Mouse (Mus musculus) midbrain, postnatal 0 days (tissue): Measurements from ENCODE around the gene Srcin1. TPM values are rescaled to one million over a fixed set of nuclear protein-coding genes. Genes with fewer than 3 reads are reported as not detected.

Source experiments
- ATAC-seq: fragments of 200-750 bp; cut with Nextera tagmentation; 2 replicates; pipeline ENCODE4 v1.8.0; 2017; ENCODE audit warnings: moderate number of reproducible peaks, mild to moderate bottlenecking, moderate TSS enrichment, moderate library complexity; ENCODE audit not compliant: low FRiP score
- DNase-seq: peaks from one replicate; pipeline ENCODE4 v3.0.0-alpha.2; 2015; ENCODE audit warnings: low spot score
- H3K27ac ChIP-seq: fragments of 300-500 bp; sonication (generic); 2 replicates; pipeline ENCODE4 v1.5.1; 2014; ENCODE audit warnings: low read depth, mild to moderate bottlenecking, low read length, mixed read lengths
- H3K27me3 ChIP-seq: fragments of 300-500 bp; sonication (generic); 2 replicates; pipeline ENCODE4 v1.6.1; 2014; ENCODE audit warnings: low read length, control low read depth, mixed read lengths; ENCODE audit not compliant: insufficient read depth
- H3K36me3 ChIP-seq: fragments of 300-500 bp; sonication (generic); 2 replicates; pipeline ENCODE4 v1.6.1; 2014; ENCODE audit warnings: low read length, control low read depth, mixed read lengths; ENCODE audit not compliant: insufficient read depth
- H3K4me1 ChIP-seq: fragments of 300-500 bp; sonication (generic); 2 replicates; pipeline ENCODE4 v1.6.1; 2014; ENCODE audit warnings: mild to moderate bottlenecking, control low read depth, antibody characterized with exemption, low read length, mixed read lengths; ENCODE audit not compliant: insufficient read depth
- H3K4me2 ChIP-seq: fragments of 300-500 bp; sonication (generic); 2 replicates; pipeline ENCODE4 v1.6.1; 2014; ENCODE audit warnings: low read depth, mild to moderate bottlenecking, low read length, mixed read lengths; ENCODE audit not compliant: poor library complexity, severe bottlenecking
- H3K4me3 ChIP-seq: fragments of 300-500 bp; sonication (generic); 2 replicates; pipeline ENCODE4 v1.5.1; 2014; ENCODE audit warnings: low read depth, mild to moderate bottlenecking, low read length, moderate library complexity
- H3K9ac ChIP-seq: fragments of 300-500 bp; sonication (generic); replicated peaks from 2 replicates; pipeline ENCODE4 v1.6.1; 2014; ENCODE audit warnings: mild to moderate bottlenecking, low read length, moderate library complexity, mixed read lengths; ENCODE audit not compliant: poor library complexity, severe bottlenecking
- H3K9me3 ChIP-seq: fragments of 300-500 bp; sonication (generic); 2 replicates; pipeline ENCODE4 v1.6.1; 2016; ENCODE audit warnings: low read length, control low read depth
- CTCF ChIP-seq: IDR thresholded peaks from 2 replicates; pipeline ENCODE4 v1.5.1; 2016; ENCODE audit warnings: antibody characterized with exemption, mild to moderate bottlenecking
- WGBS: fragments of 180-500 bp; shearing (Covaris S2); extraction: QIAGEN DNeasy Blood & Tissue Kit; methylation state at CpG from one replicate; pipeline ENCODE4 v1.1.7; 2014; 5-methylcytosine and 5-hydroxymethylcytosine counted together
- polyA plus RNA-seq: library from polyadenylated mRNA; unstranded; fragments of >200 nt; fragmentation: Nextera tagmentation; extraction: Ambion mirVana; gene quantifications from 2 replicates; pipeline ENCODE4 v1.2.1, GENCODE M21; 2015
- total RNA-seq: library from RNA; depleted of rRNA; stranded (reverse); fragments of >200 nt; gene quantifications from 2 replicates; pipeline ENCODE4 v1.2.3, GENCODE M21; 2014

Gene Srcin1
- total and polyA plus RNA-seq, 2 experiments from 2014 or later, result 14.0 to 95.0 TPM

GRCm38 (mm10) chr11:97615276-97615675 lies 39.3 kb upstream of the Srcin1 start:
- 73% methylated on average over 4 of the region's 4 CpGs for WGBS
- Histone ChIP-seq H3K27me3 (no peaks in the 10 kb centered on the region), H3K9me3 (no peaks in the 10 kb centered on the region), H3K4me3 (no peak overlapping the region), H3K4me1 (no peaks in the 10 kb centered on the region), H3K27ac (no peak overlapping the region), H3K36me3 (no peaks in the 10 kb centered on the region), H3K9ac (no peak overlapping the region), H3K4me2 (no peak overlapping the region)
- DNase-seq (no peak), ATAC-seq (no peak)
- no peak for TF ChIP-seq CTCF

DNA sequence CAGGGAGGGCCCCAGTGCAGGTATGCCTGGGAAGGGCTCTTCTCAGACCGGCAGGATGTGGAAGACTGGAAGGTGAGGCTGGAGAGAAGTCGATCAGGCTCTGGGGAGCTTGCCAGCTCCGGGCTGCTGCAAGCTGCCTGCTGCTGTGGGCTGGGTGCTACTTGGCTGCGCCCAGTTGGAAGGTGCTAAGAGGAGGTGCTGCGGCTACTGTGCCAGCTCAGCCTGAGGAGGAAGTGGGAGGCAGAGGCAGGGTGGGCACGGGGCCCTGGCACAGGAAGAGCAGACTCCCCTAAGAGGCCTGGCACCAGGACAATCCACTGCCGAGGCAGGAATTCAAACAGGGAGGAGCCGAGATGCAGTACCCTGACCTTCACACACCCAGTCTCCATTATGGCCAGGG lies 35.1 kb upstream of the Srcin1 start:
- no peak for DNase-seq
- Histone ChIP-seq H3K36me3 (no peaks in the 10 kb centered on the region), H3K9me3 (no peaks in the 10 kb centered on the region), H3K4me1 (no peaks in the 10 kb centered on the region), H3K27ac (no peak overlapping the region), H3K27me3 (no peaks in the 10 kb centered on the region), H3K4me2 (no peak overlapping the region), H3K4me3 (no peak overlapping the region), H3K9ac (no peak overlapping the region)
- TF ChIP-seq CTCF, result no peak
- 66% methylated on average over 8 of the region's 8 CpGs for WGBS
- no peak for ATAC-seq

- no peak for TF ChIP-seq CTCF
- H3K27ac ChIP-seq, result no peak overlapping the region
- no peaks in the 10 kb centered on the region for H3K36me3 ChIP-seq
- 92% methylated on average over 13 of the region's 13 CpGs for WGBS
- no peaks in the 10 kb centered on the region for H3K27me3 ChIP-seq
- H3K4me1 ChIP-seq, result no peaks in the 10 kb centered on the region
- H3K9ac ChIP-seq, result no peak overlapping the region
- H3K4me2 ChIP-seq, result no peak overlapping the region
- no peak for ATAC-seq
- no peaks in the 10 kb centered on the region for H3K9me3 ChIP-seq
- no peak overlapping the region for H3K4me3 ChIP-seq
- no peak for DNase-seq
These were observed 33.8 kb upstream of the Srcin1 start for GRCm38 (mm10) chr11:97609743-97610142.

DNA sequence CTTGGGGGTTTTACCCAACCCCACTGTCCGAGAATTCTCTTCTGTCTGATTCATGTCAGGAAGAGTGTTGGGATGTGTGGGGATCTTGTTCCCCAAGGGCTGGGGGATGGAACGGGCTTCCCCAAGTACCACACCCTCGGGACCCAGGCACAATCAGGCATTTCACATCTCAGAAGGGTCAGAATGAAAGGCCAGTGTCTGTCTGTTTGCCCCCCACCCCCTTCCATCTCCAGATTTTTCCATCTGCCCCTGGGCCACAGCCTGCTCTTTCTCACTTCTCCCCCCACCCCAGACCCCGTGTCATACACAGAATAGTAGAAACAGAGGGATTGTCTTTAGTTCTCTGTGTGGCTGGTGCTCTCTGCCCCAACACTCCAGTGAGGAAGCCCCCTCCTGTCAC lies 32.9 kb upstream of the Srcin1 start:
- Histone ChIP-seq H3K27me3 (no peaks in the 10 kb centered on the region), H3K9ac (no peak overlapping the region), H3K36me3 (no peaks in the 10 kb centered on the region), H3K4me2 (no peak overlapping the region), H3K4me3 (no peak overlapping the region), H3K27ac (no peak overlapping the region), H3K9me3 (no peaks in the 10 kb centered on the region), H3K4me1 (no peaks in the 10 kb centered on the region)
- no peak for DNase-seq
- no peak for ATAC-seq
- 69% methylated on average over 4 of the region's 4 CpGs for WGBS
- no peak for TF ChIP-seq CTCF

DNA sequence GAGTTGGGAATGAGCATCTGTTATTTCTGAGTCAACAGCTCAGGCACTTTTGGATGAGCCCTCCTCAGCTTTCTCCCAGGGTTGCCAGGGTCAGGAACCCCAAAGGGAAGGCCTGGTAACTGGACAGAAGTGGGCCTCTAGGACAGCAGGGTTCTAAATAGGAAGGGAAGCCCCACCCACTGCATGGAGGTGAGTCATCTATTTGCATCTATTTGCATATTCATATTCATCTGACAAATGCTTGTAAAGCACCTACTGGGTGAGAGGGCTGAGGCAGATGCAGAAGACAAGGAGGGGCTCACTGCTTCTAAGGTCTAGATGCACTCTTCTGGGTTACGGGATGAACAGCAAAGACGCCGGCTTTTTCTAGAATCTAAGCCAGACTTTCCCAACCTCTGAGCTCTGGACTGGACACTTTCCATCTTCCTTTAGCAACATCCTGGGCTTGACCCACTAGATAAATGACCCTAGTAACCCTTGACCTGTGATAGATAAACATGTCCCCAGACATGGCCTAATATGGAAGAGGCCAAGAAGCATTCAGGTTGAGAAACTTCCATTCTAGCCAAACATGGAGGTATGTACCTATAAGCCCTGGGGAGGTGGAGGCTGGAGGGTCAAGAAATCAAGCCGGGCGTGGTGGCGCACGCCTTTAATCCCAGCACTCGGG lies 31.2 kb upstream of the Srcin1 start:
- no peak for TF ChIP-seq CTCF
- Histone ChIP-seq H3K9me3 (no peaks in the 10 kb centered on the region), H3K9ac (no peak overlapping the region), H3K4me1 (no peaks in the 10 kb centered on the region), H3K4me3 (no peak overlapping the region), H3K4me2 (no peak overlapping the region), H3K27me3 (no peaks in the 10 kb centered on the region), H3K36me3 (no peaks in the 10 kb centered on the region), H3K27ac (no peak overlapping the region)
- DNase-seq (no peak), ATAC-seq (no peak)
- WGBS, result 98% methylated on average over 8 of the region's 8 CpGs

DNA sequence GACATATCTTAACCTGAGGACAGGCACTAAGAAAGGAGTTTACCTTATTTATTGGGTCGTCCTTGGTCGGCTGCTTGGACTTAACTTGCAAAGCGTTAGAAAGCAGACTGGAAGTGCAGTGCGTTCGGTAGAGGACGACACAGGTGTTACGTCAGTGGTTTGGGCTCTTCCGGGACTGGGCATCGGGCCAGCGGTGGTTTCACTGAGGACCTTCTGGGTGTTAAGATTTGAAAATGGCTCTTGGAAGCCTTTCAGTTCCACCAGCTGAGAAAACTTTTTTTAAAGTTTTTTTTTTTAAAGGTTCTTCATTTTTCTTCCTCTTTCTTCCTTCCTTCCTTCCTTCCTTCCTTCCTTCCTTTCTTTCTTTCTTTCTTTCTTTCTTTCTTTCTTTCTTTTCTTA lies 27.9 kb upstream of the Srcin1 start:
- ATAC-seq (no peak), DNase-seq (no peak)
- no peaks in the 10 kb centered on the region for H3K4me1 ChIP-seq
- H3K27me3 ChIP-seq, result no peaks in the 10 kb centered on the region
- H3K27ac ChIP-seq, result no peak overlapping the region
- H3K9me3 ChIP-seq, result no peaks in the 10 kb centered on the region
- H3K9ac ChIP-seq, result no peak overlapping the region
- no peaks in the 10 kb centered on the region for H3K36me3 ChIP-seq
- no peak overlapping the region for H3K4me3 ChIP-seq
- H3K4me2 ChIP-seq, result no peak overlapping the region
- TF ChIP-seq CTCF, result no peak
- 71% methylated on average over 10 of the region's 10 CpGs for whole genome bisulfite sequencing
